Mouse (Mus musculus) adipocyte (in vitro differentiated cells): ENCODE data around the gene Tmem234.

Experiments
- DNase-seq: peaks from one replicate; pipeline ENCODE4 v3.0.0-alpha.2; 2016; ENCODE audit warnings: low spot score

Gene Tmem234

GRCm38 (mm10) chr4:129622120-129622802 is 21.8 kb downstream of the Tmem234 start:
- DNase-seq: no peak

DNA sequence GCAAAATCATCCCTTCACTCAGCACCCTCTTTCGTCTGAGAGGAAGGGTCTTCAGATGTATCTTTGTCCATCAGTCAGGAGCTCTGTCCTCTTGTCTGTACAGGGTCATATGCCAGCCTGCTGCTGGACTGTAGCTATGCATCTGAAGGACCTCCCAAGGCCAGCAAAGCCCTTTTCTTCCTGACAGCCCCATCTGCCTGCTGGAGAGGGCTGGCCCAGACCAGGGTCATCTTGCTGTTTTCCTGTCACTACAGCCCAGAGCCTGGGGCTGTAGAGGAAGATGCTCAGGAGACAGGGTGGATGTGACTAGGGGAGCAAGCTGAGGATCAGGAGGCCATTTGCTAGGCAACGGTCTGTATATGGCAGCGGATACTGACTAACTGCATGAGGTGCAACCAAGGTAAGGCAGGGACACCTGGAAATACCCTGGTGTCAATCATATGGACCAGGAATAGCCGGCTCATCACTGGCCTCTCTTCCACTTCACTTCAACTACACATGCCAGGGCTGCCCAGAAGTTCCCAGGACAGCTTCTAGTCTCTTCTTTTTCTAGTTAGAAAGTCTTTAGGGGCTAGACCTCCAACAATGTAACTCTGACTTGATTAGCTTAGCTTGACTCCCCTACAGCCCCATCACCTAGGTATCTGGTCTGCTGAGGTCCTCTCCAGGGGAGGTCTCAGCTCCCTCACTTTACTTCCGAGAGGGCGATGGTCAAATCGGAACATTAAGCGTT is 22.5 kb downstream of the Tmem234 start:
- DNase-seq: no peak

- DNase-seq: peak; percentile 52
These were observed 23.2 kb downstream of the Tmem234 start, which contains the start of gene Ccdc28b for GRCm38 (mm10) chr4:129623681-129624091. TSS of gene Ccdc28b (minus strand) at chr4:129623947.

DNA sequence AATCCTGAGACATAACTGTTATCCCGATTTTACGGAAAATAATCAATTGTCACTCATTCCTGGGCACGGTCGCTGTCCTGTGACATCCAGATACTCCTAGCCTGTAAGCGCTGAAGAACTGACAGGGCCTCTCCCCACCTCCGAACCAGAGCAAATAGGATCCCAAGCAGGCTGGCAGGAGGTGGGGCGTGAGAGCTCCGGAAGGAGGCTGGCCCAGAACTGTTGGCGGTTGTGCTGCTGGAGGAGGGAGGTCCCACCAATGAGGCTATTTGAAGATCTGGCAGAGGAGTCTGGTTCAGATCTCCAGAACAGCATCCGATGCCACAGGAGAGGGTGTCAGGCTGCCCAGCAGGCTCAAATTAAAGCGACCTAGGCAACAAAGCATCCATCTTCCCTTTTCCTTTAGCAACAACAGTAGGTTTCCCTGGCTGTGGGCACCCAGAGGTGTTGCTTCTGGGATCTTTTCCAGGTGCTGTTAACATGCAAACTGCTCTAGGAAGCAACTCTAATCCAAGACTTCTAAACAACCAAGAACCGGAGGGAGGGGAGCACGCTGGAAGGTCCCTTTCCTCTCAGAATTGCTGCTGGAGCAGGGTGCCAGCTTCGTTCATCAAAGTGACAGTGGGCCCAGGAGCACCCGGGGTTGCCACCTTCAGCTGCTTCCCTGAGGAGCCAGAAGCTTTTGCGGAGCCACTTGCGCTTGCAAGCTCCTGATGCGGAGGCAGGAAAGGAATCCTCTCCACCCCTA is 24.0 kb downstream of the Tmem234 start:
- peak; percentile 89 for DNase-seq

GRCm38 (mm10) chr4:129625029-129625370 is 24.5 kb downstream of the Tmem234 start:
- no peak for DNase-seq

GRCm38 (mm10) chr4:129625496-129625895 is 25.0 kb downstream of the Tmem234 start:
- DNase-seq: no peak

DNA sequence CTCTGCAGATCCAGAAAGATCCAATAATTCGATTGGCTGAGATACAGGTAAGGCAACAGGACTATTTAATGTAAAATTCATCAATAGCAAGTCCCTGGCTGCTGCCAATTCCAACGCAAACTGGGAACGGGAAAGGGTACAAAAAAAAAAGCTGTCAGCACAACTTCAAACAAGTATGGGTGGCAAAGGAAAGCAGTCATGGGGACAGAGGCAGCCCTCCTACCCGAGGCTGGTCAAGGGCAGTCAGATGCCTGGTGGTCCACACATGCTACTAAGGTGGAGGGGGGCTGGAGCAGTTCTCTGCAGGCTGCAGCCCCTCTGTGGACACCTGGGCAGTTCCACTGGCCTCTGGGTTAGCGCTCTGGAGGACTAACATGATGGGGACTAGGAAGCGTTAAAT is 25.6 kb downstream of the Tmem234 start:
- DNase-seq: no peak

DNA sequence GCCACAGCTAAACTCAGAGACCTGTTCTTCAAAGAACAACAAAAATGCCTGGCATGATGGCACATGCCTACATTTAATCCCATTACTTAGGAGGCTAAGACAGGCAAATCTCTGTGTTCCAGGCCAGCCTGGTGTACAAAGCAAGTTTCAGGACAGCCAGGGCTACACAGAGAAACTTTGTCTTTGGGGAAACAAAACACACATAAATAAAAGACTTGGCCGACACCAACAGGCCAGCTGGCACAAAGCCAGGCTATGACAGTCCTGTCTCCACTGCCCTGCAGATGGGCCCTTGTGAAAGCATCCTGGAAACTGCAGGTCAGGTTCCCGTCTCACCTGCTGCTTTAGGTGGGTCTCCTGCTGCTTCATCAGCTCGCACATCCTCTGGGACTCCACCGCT is 30.5 kb downstream of the Tmem234 start:
- DNase-seq: peak; percentile 49

DNA sequence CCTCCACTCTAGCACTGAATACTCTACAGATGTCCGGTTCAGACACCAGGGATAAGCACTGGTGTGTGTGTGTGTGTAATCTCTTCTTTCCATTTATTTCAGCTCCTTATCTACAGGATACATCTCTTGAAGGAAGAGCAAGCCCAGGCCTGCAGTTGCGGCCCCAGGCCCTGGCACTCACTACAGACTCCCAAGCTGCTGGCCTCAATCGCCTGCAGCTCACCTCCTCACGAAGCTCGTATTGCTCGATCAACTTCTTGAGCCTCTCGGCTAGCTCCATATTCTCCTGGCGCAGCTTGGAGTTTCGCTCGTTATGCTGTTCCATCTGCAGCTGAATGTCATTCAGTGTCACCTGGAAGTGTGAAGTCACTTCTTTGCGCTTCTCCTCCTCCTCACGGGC is 31.4 kb downstream of the Tmem234 start:
- DNase-seq: no peak

- no peak for DNase-seq
These were observed 33.4 kb downstream of the Tmem234 start for GRCm38 (mm10) chr4:129633852-129634251.

GRCm38 (mm10) chr4:129639221-129639620 is 38.8 kb downstream of the Tmem234 start:
- DNase-seq: no peak

GRCm38 (mm10) chr4:129640101-129640637 is 39.7 kb downstream of the Tmem234 start:
- DNase-seq: peak; percentile 50

GRCm38 (mm10) chr4:129640638-129641467 is 40.4 kb downstream of the Tmem234 start, which contains the start of gene Txlna:
TSS of gene Txlna (minus strand) at chr4:129641065.
- DNase-seq: peak; percentile 99

- DNase-seq: peak; percentile 91
These were observed 41.3 kb downstream of the Tmem234 start for GRCm38 (mm10) chr4:129641756-129642155.

DNA sequence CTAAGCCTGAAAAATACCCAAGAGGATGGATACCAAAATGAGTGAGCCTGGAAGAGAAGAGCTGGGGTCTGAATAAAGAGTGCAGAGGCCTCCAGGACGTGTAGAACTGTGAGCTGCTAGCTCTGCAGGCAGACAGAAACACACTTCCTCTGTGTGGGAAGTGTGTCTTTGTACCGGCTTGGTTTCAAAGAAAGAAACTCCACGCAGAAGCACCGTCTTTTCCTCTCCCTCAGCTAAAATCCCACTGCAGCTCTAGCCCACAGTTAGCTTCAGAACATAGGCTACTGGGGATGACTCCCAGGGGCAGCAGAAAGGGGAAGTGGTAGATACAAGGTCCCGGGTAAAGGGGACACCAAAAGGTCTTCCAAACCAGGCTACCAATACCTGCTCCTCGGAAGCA is 44.7 kb downstream of the Tmem234 start:
- DNase-seq: no peak

DNA sequence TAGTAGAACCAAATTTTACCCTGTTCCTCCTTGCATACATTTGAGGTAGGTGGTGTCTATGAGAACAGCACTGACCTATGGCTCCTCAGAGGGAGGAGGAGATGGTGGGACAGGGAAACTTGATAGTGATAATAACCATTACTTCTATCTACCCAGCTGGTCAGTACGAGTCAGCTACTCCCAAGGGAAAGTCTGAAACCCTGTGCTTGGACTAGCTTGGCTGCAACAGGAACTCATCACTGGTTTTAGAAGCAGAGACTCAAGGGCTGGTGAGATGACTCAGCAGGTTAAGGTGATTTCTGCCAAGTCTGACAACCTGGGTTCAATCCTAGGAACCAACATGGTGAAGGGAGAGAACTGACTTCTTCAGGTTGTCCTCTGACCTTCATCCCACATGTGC is 48.2 kb downstream of the Tmem234 start:
- no peak for DNase-seq

GRCm38 (mm10) chr4:129650359-129650758 is 49.9 kb downstream of the Tmem234 start:
- DNase-seq: no peak

- DNase-seq: no peak
These were observed 54.3 kb downstream of the Tmem234 start for GRCm38 (mm10) chr4:129654770-129655169.

DNA sequence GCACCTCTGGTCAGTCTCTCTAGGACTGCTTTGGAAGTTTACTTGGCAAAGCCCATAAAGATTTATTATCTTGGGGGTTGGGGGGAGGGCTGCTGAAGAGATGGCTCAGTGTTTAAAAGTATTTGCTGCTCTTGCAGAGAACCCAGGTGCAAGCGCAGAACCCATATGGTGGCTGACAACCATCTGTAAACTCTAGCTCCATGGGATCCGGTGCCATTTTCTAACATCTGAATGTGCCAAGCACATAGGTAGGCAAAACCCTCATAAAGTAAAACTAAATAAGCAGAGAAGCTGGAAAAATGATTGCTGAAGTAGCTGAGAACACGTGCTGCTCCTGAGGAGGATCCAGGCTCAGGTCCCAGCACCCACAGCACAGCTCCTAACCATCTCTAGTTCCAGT is 61.1 kb downstream of the Tmem234 start:
- no peak for DNase-seq

DNA sequence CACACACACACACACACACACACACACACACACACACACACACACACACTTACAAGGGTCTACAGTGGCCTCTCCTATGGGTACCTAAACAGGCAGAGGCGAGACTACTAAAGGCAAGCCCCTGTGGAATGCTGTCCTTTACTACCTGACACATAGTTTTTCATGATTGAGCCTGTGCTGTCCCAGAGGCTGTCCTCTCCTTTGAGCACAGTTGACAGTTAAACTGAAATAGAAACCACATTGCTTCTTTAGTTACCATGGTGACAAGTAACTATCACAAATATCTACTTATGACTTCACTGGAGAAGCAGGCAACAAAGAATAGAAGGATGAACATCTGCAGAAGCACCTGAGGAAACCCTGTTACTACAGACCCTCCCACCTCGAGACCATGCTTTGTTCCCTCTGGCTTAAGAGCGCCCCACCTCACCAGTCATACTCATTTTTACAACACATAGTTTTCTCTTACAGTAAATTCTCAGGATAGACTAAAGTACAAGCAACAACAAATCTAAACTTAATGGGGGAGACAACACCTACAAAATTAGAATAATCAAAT is 61.9 kb downstream of the Tmem234 start:
- no peak for DNase-seq

DNA sequence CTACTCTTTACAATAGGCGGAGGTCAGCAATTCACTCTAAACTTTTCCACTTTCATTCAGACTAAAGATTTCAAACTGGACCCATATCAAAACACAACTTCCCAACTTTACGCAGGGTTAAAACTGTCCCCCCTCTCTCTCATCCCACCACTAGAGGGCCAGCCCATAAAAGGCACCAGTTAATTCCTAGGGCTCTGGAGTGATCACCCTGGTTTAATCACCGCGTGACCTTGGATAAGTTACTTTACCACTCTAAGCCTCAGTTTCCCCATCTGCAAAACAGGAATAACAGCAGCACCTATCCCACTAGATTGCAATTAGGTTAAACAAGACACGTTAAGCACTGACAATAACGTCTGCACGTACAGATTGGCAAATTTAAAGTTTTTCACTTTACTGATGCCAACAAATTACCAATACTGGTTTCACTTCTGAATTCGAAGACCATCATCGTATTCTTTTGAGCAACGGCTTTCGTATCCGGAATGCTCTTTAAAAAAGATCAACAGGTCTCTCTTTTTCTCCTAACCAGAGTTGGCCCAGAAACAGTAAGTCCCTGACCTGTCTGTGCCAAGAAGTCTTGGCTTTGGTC is 71.1 kb downstream of the Tmem234 start:
- peak; percentile 77 for DNase-seq
